Mouse (Mus musculus) heart, postnatal 0 days (tissue): ENCODE measurements around the gene Zdhhc20.
"Not testable (repeated sequence)": the region's sequence is repeated elsewhere in the genome, so short reads cannot be mapped to it uniquely, and the experiment has no call there.

ENCODE experiments used
- CTCF ChIP-seq: IDR thresholded peaks from 2 replicates; pipeline ENCODE4 v1.5.1; 2016; ENCODE audit warnings: antibody characterized with exemption, control low read depth, low read depth
- EP300 ChIP-seq: IDR thresholded peaks from 2 replicates; pipeline ENCODE4 v1.6.1; 2016; ENCODE audit warnings: antibody characterized with exemption, low read depth

GRCm38 (mm10) chr14:57856037-57856436 lies 34.0 kb downstream of the Zdhhc20 start:
- TF ChIP-seq CTCF, EP300: not testable (repeated sequence)
